Mouse (Mus musculus): ENCODE data around the gene Sltm. TPM values are rescaled to one million over a fixed set of nuclear protein-coding genes. Genes with fewer than 3 reads are reported as not detected.

Gene Sltm
- polyA plus RNA-seq, 1 experiment from 2014 or later, result 40.7 TPM

DNA sequence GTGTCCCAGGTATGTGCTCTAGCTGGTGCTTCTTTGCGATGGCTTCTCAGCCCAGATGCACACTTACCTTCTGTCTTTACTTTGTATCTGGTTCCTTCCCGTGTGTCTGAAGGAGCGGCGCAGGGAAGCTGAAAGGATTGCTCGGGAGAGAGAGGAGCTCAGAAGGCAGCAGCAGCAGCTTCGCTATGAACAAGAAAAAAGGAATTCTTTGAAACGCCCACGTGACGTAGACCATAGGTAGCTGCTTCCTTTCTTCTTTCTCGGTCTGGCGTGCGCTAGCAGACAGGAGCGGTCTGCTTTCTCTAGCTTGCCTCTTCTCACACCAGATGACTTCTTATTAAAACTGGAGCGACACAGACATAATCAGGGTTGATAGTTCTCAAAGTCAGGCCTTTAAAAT lies 42.1 kb downstream of the Sltm start:
- 89% methylated on average over 14 of the region's 14 CpGs for WGBS
- H3K27ac ChIP-seq (replicated peaks in 1 of 2; ENCODE audit: control insufficient read depth in 1 of 2, insufficient read depth in 1 of 2, low read depth in 2 of 2, low read length in 2 of 2), result no peak overlapping the region
- no peak overlapping the region for H3K9ac ChIP-seq (ENCODE audit: low read length)
- ATAC-seq (ENCODE audit: insufficient number of reproducible peaks, insufficient read depth, low FRiP score, low read depth), result no peak
- no peaks in the 10 kb centered on the region for H3K9me3 ChIP-seq (ENCODE audit: control insufficient read depth, low read length)
- H3K4me2 ChIP-seq (ENCODE audit: low read length), result no peak overlapping the region
- no peaks in the 10 kb centered on the region for H3K27me3 ChIP-seq (ENCODE audit: control insufficient read depth, insufficient read depth, low read length)
- peaks cover 95% of the 10 kb centered on the region for H3K36me3 ChIP-seq (ENCODE audit: control insufficient read depth, insufficient read depth, low read length)
- no peaks in the 10 kb centered on the region for H3K4me1 ChIP-seq (ENCODE audit: control insufficient read depth in 2 of 2, insufficient read depth in 2 of 2, low read length in 2 of 2)
- H3K4me3 ChIP-seq (ENCODE audit: control insufficient read depth in 1 of 2, insufficient read depth in 1 of 2, low read depth in 1 of 2, low read length in 2 of 2), result no peak overlapping the region

DNA sequence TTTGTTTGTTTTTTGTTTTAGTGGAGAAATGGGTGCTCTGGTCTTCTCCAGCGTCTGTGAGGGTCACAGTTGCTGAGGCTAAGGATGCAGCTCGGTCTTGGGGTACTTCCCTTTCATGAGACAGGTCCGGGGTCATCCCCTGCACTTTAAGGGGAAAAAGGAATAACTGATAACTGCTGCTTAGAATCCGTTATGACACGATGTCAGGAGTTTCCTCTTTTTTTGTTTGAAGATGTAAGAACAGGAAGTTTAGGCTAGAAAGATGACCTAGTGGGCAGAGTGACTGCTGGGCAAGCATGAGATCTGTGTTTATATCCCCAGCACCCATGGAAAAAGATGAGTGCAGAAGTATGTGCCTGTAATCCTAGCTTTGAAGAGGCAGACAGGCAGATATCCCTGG lies 42.6 kb downstream of the Sltm start:
- no peak overlapping the region for H3K4me3 ChIP-seq (ENCODE audit: control insufficient read depth in 1 of 2, insufficient read depth in 1 of 2, low read depth in 1 of 2, low read length in 2 of 2)
- H3K27me3 ChIP-seq (ENCODE audit: control insufficient read depth, insufficient read depth, low read length), result no peaks in the 10 kb centered on the region
- no peak overlapping the region for H3K4me2 ChIP-seq (ENCODE audit: low read length)
- WGBS, result 74% methylated on average over 5 of the region's 5 CpGs
- H3K9ac ChIP-seq (ENCODE audit: low read length), result no peak overlapping the region
- H3K36me3 ChIP-seq (ENCODE audit: control insufficient read depth, insufficient read depth, low read length), result peaks cover 95% of the 10 kb centered on the region
- H3K4me1 ChIP-seq (ENCODE audit: control insufficient read depth in 2 of 2, insufficient read depth in 2 of 2, low read length in 2 of 2), result no peaks in the 10 kb centered on the region
- H3K27ac ChIP-seq (replicated peaks in 1 of 2; ENCODE audit: control insufficient read depth in 1 of 2, insufficient read depth in 1 of 2, low read depth in 2 of 2, low read length in 2 of 2), result no peak overlapping the region
- no peaks in the 10 kb centered on the region for H3K9me3 ChIP-seq (ENCODE audit: control insufficient read depth, low read length)
- no peak for ATAC-seq (ENCODE audit: insufficient number of reproducible peaks, insufficient read depth, low FRiP score, low read depth)

DNA sequence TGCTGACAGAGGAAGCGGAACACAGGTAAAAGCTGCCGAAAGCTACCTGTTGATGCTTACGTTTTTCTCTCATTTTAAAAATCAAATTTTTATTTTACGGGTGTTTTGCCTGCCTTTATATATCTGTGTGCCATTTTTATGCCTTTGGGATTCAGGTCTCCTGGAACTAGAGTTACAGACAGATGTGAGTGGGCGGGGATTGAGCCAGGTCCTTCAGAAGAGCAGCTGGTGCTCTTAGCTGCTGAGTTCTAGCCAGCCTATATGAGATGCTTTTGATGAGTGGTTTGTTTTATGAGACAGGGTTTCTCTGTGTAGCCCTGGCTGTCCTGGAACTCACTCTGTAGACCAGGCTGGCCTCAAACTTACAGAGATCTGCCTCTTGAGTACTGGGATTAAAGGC lies 44.6 kb downstream of the Sltm start:
- no peak overlapping the region for H3K4me2 ChIP-seq (ENCODE audit: low read length)
- 96% methylated on average over 5 of the region's 5 CpGs for WGBS
- peaks cover 95% of the 10 kb centered on the region for H3K36me3 ChIP-seq (ENCODE audit: control insufficient read depth, insufficient read depth, low read length)
- no peak overlapping the region for H3K27ac ChIP-seq (replicated peaks in 1 of 2; ENCODE audit: control insufficient read depth in 1 of 2, insufficient read depth in 1 of 2, low read depth in 2 of 2, low read length in 2 of 2)
- no peaks in the 10 kb centered on the region for H3K27me3 ChIP-seq (ENCODE audit: control insufficient read depth, insufficient read depth, low read length)
- no peak for ATAC-seq (ENCODE audit: insufficient number of reproducible peaks, insufficient read depth, low FRiP score, low read depth)
- no peak overlapping the region for H3K9ac ChIP-seq (ENCODE audit: low read length)
- no peaks in the 10 kb centered on the region for H3K4me1 ChIP-seq (ENCODE audit: control insufficient read depth in 2 of 2, insufficient read depth in 2 of 2, low read length in 2 of 2)
- no peak overlapping the region for H3K4me3 ChIP-seq (ENCODE audit: control insufficient read depth in 1 of 2, insufficient read depth in 1 of 2, low read depth in 1 of 2, low read length in 2 of 2)
- no peaks in the 10 kb centered on the region for H3K9me3 ChIP-seq (ENCODE audit: control insufficient read depth, low read length)

DNA sequence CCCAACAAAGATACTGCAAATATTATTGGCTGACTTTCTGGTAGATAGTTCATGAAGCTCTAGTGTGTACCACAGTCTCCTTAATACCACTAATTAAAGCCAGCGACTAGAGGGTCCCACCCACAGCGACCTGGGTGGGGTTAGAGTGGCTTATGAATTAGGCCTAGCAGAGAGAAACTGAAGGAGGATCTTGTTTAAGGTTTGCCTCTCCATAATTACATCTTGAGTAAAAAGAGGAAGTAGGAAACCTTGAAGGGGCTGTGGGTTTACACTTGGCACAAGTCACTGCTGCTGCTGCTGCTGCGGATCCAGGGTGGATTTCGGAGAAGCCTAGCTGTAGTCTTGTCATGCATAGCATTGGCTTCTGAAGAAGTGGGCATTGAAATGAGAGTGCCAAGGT lies 48.2 kb downstream of the Sltm start:
- Histone ChIP-seq H3K27ac (replicated peaks in 1 of 2; ENCODE audit: control insufficient read depth in 1 of 2, insufficient read depth in 1 of 2, low read depth in 2 of 2, low read length in 2 of 2) (no peak overlapping the region), H3K27me3 (ENCODE audit: control insufficient read depth, insufficient read depth, low read length) (no peaks in the 10 kb centered on the region), H3K4me2 (ENCODE audit: low read length) (no peak overlapping the region), H3K36me3 (ENCODE audit: control insufficient read depth, insufficient read depth, low read length) (peaks cover 84% of the 10 kb centered on the region), H3K9ac (ENCODE audit: low read length) (no peak overlapping the region), H3K4me1 (ENCODE audit: control insufficient read depth in 2 of 2, insufficient read depth in 2 of 2, low read length in 2 of 2) (no peaks in the 10 kb centered on the region), H3K4me3 (ENCODE audit: control insufficient read depth in 1 of 2, insufficient read depth in 1 of 2, low read depth in 1 of 2, low read length in 2 of 2) (no peak overlapping the region), H3K9me3 (ENCODE audit: control insufficient read depth, low read length) (no peaks in the 10 kb centered on the region)
- 95% methylated on average over 4 of the region's 4 CpGs for WGBS
- ATAC-seq (ENCODE audit: insufficient number of reproducible peaks, insufficient read depth, low FRiP score, low read depth), result no peak

DNA sequence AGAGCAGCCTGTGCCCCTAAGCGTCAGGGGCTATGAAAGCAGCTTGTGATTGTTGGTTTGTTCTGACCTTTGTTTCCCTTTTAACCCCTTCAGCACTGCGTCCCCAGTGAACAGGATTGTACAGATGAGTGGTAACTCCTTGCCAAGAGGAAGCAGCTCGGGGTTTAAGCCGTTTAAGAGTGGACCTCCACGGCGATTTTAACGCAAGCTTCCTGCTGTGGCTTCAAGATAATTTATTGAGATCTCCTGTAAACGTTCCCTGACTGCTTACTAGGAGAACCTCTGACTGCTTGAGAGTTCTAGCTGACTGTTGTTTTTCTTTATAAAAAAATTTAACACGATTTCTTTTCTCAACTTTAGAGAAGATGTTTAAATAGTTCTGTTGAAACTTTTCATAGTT lies 48.9 kb downstream of the Sltm start:
- no peak overlapping the region for H3K27ac ChIP-seq (replicated peaks in 1 of 2; ENCODE audit: control insufficient read depth in 1 of 2, insufficient read depth in 1 of 2, low read depth in 2 of 2, low read length in 2 of 2)
- 79% methylated on average over 9 of the region's 9 CpGs for WGBS
- ATAC-seq (ENCODE audit: insufficient number of reproducible peaks, insufficient read depth, low FRiP score, low read depth), result no peak

DNA sequence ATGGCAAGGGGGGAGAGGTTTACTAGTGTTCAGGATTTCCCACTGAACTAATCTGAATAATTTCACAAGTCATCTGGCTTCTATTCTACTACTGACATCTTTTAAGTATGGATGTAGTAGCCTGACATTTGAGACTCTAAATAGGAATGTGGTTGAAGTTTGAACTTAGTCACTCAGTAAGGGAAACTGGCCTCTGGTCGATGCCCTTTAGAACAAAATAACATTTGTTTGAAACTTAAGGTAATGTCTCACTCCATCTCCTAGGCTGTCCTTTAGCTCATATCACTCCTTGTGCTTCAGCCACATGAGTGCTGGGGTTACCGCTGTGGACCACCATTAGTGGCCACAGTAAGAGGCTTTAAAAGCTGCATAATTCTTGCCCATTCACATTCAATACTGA lies 55.7 kb downstream of the Sltm start:
- ATAC-seq (ENCODE audit: insufficient number of reproducible peaks, insufficient read depth, low FRiP score, low read depth), result no peak
- Histone ChIP-seq H3K4me1 (ENCODE audit: control insufficient read depth in 2 of 2, insufficient read depth in 2 of 2, low read length in 2 of 2) (no peaks in the 10 kb centered on the region), H3K9me3 (ENCODE audit: control insufficient read depth, low read length) (no peaks in the 10 kb centered on the region), H3K36me3 (ENCODE audit: control insufficient read depth, insufficient read depth, low read length) (peaks cover 31% of the 10 kb centered on the region), H3K4me3 (ENCODE audit: control insufficient read depth in 1 of 2, insufficient read depth in 1 of 2, low read depth in 1 of 2, low read length in 2 of 2) (no peak overlapping the region), H3K27me3 (ENCODE audit: control insufficient read depth, insufficient read depth, low read length) (no peaks in the 10 kb centered on the region), H3K4me2 (ENCODE audit: low read length) (no peak overlapping the region), H3K9ac (ENCODE audit: low read length) (no peak overlapping the region), H3K27ac (replicated peaks in 1 of 2; ENCODE audit: control insufficient read depth in 1 of 2, insufficient read depth in 1 of 2, low read depth in 2 of 2, low read length in 2 of 2) (no peak overlapping the region)
- 85% methylated on average over 2 of the region's 2 CpGs for WGBS

More for the DNA sequence above, 48.9 kb downstream of the Sltm start:
- Histone ChIP-seq H3K9me3 (ENCODE audit: control insufficient read depth, low read length) (no peaks in the 10 kb centered on the region), H3K4me2 (ENCODE audit: low read length) (no peak overlapping the region), H3K4me1 (ENCODE audit: control insufficient read depth in 2 of 2, insufficient read depth in 2 of 2, low read length in 2 of 2) (no peaks in the 10 kb centered on the region), H3K36me3 (ENCODE audit: control insufficient read depth, insufficient read depth, low read length) (peaks cover 82% of the 10 kb centered on the region), H3K9ac (ENCODE audit: low read length) (no peak overlapping the region), H3K4me3 (ENCODE audit: control insufficient read depth in 1 of 2, insufficient read depth in 1 of 2, low read depth in 1 of 2, low read length in 2 of 2) (no peak overlapping the region), H3K27me3 (ENCODE audit: control insufficient read depth, insufficient read depth, low read length) (no peaks in the 10 kb centered on the region)

DNA sequence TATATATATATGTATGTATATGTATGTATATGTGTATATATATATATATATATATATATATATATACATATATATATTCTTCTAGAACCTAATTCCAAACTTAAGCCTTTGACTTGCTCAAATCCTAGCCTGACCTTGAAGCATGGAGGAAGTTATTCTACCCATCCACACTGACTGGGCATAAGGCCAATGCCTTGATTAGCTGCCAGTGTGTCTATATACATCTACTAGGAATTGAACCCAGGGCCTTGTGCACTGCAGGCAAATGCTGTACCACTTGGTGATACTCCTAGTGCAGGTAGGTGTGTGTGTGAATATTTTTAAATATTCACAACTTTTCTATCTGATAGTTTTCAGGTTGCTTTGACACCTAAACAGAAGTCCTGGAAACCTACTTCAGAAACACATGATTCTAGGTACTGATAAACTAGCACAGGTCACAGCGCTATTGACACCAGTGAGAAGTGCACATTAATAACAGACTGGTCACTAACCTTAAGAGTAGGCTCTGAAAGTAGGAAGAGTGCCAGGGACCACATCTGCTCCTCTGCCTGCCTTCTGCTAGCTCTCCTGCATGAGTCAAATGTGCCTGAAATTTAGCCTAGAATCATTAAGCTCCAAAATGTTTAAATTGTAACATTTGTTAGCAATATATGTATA lies 59.8 kb downstream of the Sltm start:
- Histone ChIP-seq H3K4me2 (ENCODE audit: low read length) (no peak overlapping the region), H3K9ac (ENCODE audit: low read length) (no peak overlapping the region), H3K9me3 (ENCODE audit: control insufficient read depth, low read length) (no peaks in the 10 kb centered on the region), H3K4me3 (ENCODE audit: control insufficient read depth in 1 of 2, insufficient read depth in 1 of 2, low read depth in 1 of 2, low read length in 2 of 2) (no peak overlapping the region), H3K36me3 (ENCODE audit: control insufficient read depth, insufficient read depth, low read length) (peaks cover 48% of the 10 kb centered on the region), H3K27ac (replicated peaks in 1 of 2; ENCODE audit: control insufficient read depth in 1 of 2, insufficient read depth in 1 of 2, low read depth in 2 of 2, low read length in 2 of 2) (no peak overlapping the region), H3K27me3 (ENCODE audit: control insufficient read depth, insufficient read depth, low read length) (no peaks in the 10 kb centered on the region), H3K4me1 (ENCODE audit: control insufficient read depth in 2 of 2, insufficient read depth in 2 of 2, low read length in 2 of 2) (no peaks in the 10 kb centered on the region)
- ATAC-seq (ENCODE audit: insufficient number of reproducible peaks, insufficient read depth, low FRiP score, low read depth), result no peak
- WGBS, result 76% methylated on average over 1 of the region's 1 CpGs

DNA sequence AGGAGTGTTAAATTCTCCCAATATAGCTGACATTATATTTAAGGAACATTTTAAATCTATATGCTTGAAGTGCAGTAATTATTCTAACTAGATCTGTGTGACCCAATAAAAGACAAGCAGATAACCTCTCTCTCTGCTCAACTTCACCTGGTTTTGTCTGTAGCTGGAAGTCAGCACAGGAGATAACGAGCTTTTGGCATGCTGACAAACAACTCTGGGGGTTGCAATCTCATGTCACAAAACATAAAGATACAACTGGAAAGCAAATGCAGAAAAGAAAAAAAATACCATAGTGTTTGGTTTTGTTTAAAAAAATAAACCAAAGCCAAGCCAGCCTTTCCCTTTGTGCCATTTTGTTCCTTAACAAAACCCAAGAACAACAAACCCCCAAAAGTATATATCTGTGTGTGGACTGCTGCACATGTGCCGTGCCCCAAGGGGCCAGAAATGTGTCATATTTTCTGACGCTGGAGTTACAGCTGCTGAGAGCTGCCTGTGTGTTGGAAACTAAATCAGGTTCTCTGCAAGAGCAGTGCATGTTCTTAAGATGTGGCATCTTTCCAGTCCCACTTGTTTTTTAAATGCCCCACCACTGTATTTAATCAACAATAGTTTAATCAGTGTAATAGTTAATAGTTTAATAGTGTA lies 68.6 kb downstream of the Sltm start:
- Histone ChIP-seq H3K9ac (ENCODE audit: low read length) (no peak overlapping the region), H3K4me2 (ENCODE audit: low read length) (no peak overlapping the region), H3K9me3 (ENCODE audit: control insufficient read depth, low read length) (no peaks in the 10 kb centered on the region), H3K4me1 (ENCODE audit: control insufficient read depth in 2 of 2, insufficient read depth in 2 of 2, low read length in 2 of 2) (peaks cover 0 to 12% of the 10 kb centered on the region in 2 experiments; a peak in 3 of 4 replicates), H3K27me3 (ENCODE audit: control insufficient read depth, insufficient read depth, low read length) (no peaks in the 10 kb centered on the region), H3K4me3 (ENCODE audit: control insufficient read depth in 1 of 2, insufficient read depth in 1 of 2, low read depth in 1 of 2, low read length in 2 of 2) (no peak overlapping the region), H3K36me3 (ENCODE audit: control insufficient read depth, insufficient read depth, low read length) (peaks cover 45% of the 10 kb centered on the region), H3K27ac (replicated peaks in 1 of 2; ENCODE audit: control insufficient read depth in 1 of 2, insufficient read depth in 1 of 2, low read depth in 2 of 2, low read length in 2 of 2) (peak overlapping the region in 1 of 2 experiments; percentile 16; a peak in 2 of 4 replicates)
- WGBS, result 30% methylated on average over 3 of the region's 3 CpGs
- no peak for ATAC-seq (ENCODE audit: insufficient number of reproducible peaks, insufficient read depth, low FRiP score, low read depth)

Data from heart, embryonic 14.5 days (tissue).